Mouse (Mus musculus) liver, embryonic 14.5 days (tissue): ENCODE results near the gene Wdr26. TPM values are rescaled to one million over a fixed set of nuclear protein-coding genes. Genes with fewer than 3 reads are reported as not detected.

ENCODE experiments used
- ATAC-seq: fragments of 200-750 bp; cut with Nextera tagmentation; 2 replicates; pipeline ENCODE4 v1.8.0; 2017; ENCODE audit warnings: moderate number of reproducible peaks, mild to moderate bottlenecking, moderate library complexity; ENCODE audit not compliant: insufficient read depth
- DNase-seq, 3 experiments: peaks; one replicate each; pipeline ENCODE4 v3.0.0-alpha.2; 2012 to 2013; ENCODE audit warnings: low read depth in 3 of 3, low spot score in 3 of 3
- H3K27ac ChIP-seq: fragments of 300-500 bp; sonication (generic); 2 replicates; pipeline ENCODE4 v1.5.1; 2014; ENCODE audit warnings: moderate library complexity, mild to moderate bottlenecking, control low read depth, inconsistent platforms
- H3K27me3 ChIP-seq: fragments of 300-500 bp; sonication (generic); 2 replicates; pipeline ENCODE4 v1.6.1; 2014; ENCODE audit warnings: mild to moderate bottlenecking, low read length, moderate library complexity; ENCODE audit not compliant: control insufficient read depth, insufficient read depth
- H3K36me3 ChIP-seq: fragments of 300-500 bp; sonication (generic); replicated peaks from 2 replicates; pipeline ENCODE4 v1.6.1; 2014; ENCODE audit warnings: low read depth; ENCODE audit not compliant: control insufficient read depth, insufficient read depth
- H3K4me1 ChIP-seq, 2 experiments: fragments of 200-500 bp in 1 of 2; fragments of 300-500 bp in 1 of 2; sonication (generic) in 1 of 2; replicated peaks; 2 replicates each; pipeline ENCODE4 v1.6.1; 2012 to 2014; ENCODE audit warnings: antibody characterized with exemption in 1 of 2, inconsistent platforms in 1 of 2, low read length in 1 of 2; ENCODE audit not compliant: control insufficient read depth in 2 of 2, insufficient read depth in 2 of 2
- H3K4me2 ChIP-seq: fragments of 300-500 bp; sonication (generic); 2 replicates; pipeline ENCODE4 v1.6.1; 2014; ENCODE audit warnings: low read depth, mild to moderate bottlenecking, control low read depth, moderate library complexity
- H3K4me3 ChIP-seq, 2 experiments: fragments of 200-500 bp in 1 of 2; fragments of 300-500 bp in 1 of 2; sonication (generic) in 1 of 2; 2 replicates each; pipeline ENCODE4 v1.5.1; 2012 to 2014; ENCODE audit warnings: low read depth in 2 of 2, low read length in 2 of 2, mild to moderate bottlenecking in 2 of 2, control low read depth in 1 of 2, inconsistent platforms in 1 of 2, moderate library complexity in 1 of 2; ENCODE audit not compliant: insufficient read depth in 1 of 2
- H3K9ac ChIP-seq: fragments of 300-500 bp; sonication (generic); replicated peaks from 2 replicates; pipeline ENCODE4 v1.6.1; 2014; ENCODE audit warnings: mild to moderate bottlenecking, control low read depth, moderate library complexity
- H3K9me3 ChIP-seq: fragments of 300-500 bp; sonication (generic); 2 replicates; pipeline ENCODE4 v1.6.1; 2016; ENCODE audit warnings: low read length, mixed read lengths; ENCODE audit not compliant: control insufficient read depth
- CTCF ChIP-seq: IDR thresholded peaks from 2 replicates; pipeline ENCODE4 v1.5.1; 2016; ENCODE audit warnings: antibody characterized with exemption, low read depth, control low read depth
- EP300 ChIP-seq: IDR thresholded peaks from 2 replicates; pipeline ENCODE4 v1.6.1; 2016; ENCODE audit warnings: antibody characterized with exemption, low read depth
- WGBS: fragments of 180-500 bp; shearing (Covaris S2); extraction: QIAGEN DNeasy Blood & Tissue Kit; methylation state at CpG from one replicate; pipeline ENCODE4 v1.1.7; 2014; ENCODE audit not compliant: insufficient replicate concordance; 5-methylcytosine and 5-hydroxymethylcytosine counted together
- polyA plus RNA-seq, 2 experiments: library from polyadenylated mRNA; depleted of rRNA in 1 of 2; stranded (reverse) in 1 of 2; unstranded in 1 of 2; fragments of >200 nt; fragmentation: Nextera tagmentation in 1 of 2; extraction: Ambion mirVana in 1 of 2; gene quantifications; 2 replicates each; pipeline versions ENCODE4 v1.2.1 to v1.2.3; 2012 to 2014

Wdr26 gene
- polyA plus RNA-seq, 2 experiments: 57.8 to 68.9 TPM

DNA sequence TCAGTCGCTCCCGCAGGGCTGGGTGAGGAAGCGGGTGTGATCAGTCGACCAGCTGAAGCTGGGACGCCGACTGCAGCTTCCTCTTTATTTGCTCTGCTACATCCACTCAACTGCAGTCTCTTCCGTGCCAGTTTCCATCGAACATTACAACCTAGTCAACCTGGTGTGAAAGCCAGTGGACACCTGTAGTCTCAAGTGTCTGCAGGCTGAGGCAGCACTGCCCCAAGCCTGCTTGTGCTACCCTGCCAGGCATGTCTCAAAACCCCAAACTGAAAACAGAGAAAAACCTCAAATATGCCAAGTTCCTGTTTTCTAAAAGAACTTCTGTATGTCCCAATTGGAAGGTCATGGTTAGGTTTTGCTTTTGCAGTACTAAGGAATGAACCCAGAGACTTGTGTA is 41.6 kb downstream of the Wdr26 start:
- no peaks in the 10 kb centered on the region for H3K27me3 ChIP-seq
- no peaks in the 10 kb centered on the region for H3K9me3 ChIP-seq
- no peak overlapping the region for H3K4me2 ChIP-seq
- DNase-seq (no peak), ATAC-seq (no peak)
- H3K36me3 ChIP-seq: peaks cover 49% of the 10 kb centered on the region
- H3K27ac ChIP-seq: no peak overlapping the region; the same call in 1 of the 2 replicates
- WGBS: 15% methylated on average over 8 of the region's 8 CpGs
- no peak overlapping the region for H3K4me3 ChIP-seq
- no peak overlapping the region for H3K9ac ChIP-seq
- no peaks in the 10 kb centered on the region for H3K4me1 ChIP-seq
- no peak for TF ChIP-seq CTCF
- no peak for TF ChIP-seq EP300

DNA sequence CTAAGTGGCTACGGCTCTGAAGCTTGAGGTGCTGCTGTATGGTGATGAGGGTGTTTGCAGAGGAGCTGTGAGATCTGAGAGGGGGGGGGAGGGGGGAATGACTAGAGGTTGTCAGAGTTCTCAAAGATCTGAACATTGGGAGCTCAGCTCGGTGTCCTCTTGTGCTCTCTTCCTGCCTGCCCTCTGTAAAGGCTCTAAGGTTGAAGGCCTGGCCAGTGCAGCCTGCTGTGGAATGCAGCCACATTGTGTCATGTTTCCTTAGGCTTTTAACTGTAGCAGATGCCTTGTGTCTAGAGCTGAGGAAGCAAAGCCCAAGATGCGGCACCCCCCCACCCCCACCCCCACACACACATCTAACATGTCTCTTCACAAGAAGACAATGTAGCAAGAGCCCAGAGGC is 43.4 kb downstream of the Wdr26 start:
- no peak for ATAC-seq
- 71% methylated on average over 3 of the region's 3 CpGs for WGBS

DNA sequence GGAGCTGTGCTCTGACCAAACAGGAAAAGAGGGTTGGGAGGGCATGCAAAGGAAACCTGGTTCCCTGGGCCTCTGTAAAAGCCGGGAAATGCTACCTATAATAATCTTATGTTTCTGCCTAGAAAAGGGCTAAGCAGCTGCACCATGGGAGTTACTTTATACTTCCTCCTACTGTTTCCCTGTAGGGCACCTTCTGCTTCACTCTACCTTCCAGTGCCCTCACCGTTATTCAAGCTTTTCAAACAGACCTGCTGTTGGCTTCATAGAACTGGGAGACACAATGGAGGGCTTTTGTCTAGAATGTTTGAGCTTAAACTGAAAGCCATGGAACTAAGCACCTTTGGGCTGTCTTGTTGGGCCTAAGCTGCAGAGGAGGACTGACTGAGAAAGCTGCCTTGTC is 44.0 kb downstream of the Wdr26 start:
- ATAC-seq (no peak), DNase-seq (no peak)
- TF ChIP-seq CTCF (no peak), EP300 (no peak)
- Histone ChIP-seq H3K27me3 (no peaks in the 10 kb centered on the region), H3K4me2 (no peak overlapping the region), H3K27ac (no peak overlapping the region), H3K9me3 (no peaks in the 10 kb centered on the region), H3K36me3 (peaks cover 36% of the 10 kb centered on the region), H3K4me3 (no peak overlapping the region), H3K4me1 (no peaks in the 10 kb centered on the region), H3K9ac (no peak overlapping the region)
- WGBS: 86% methylated on average over 2 of the region's 2 CpGs

More for the DNA sequence above, 43.4 kb downstream of the Wdr26 start:
- Histone ChIP-seq H3K9me3 (no peaks in the 10 kb centered on the region), H3K27ac (no peak overlapping the region), H3K9ac (no peak overlapping the region), H3K4me3 (no peak overlapping the region), H3K4me1 (no peaks in the 10 kb centered on the region), H3K36me3 (peaks cover 39% of the 10 kb centered on the region), H3K27me3 (no peaks in the 10 kb centered on the region), H3K4me2 (no peak overlapping the region)
- DNase-seq: no peak
- TF ChIP-seq EP300 (no peak), CTCF (no peak)

GRCm38 (mm10) chr1:181151541-181151940 is 60.3 kb downstream of the Wdr26 start:
- H3K4me1 ChIP-seq: peaks cover 16 to 32% of the 10 kb centered on the region in 2 experiments
- ATAC-seq (no peak), DNase-seq (no peak)
- H3K9ac ChIP-seq: peak overlapping the region; percentile 81
- H3K27ac ChIP-seq: no peak overlapping the region
- no peaks in the 10 kb centered on the region for H3K27me3 ChIP-seq
- H3K4me2 ChIP-seq: peak overlapping the region; percentile 69
- H3K36me3 ChIP-seq: no peaks in the 10 kb centered on the region; the same call in 1 of the 2 replicates
- no peaks in the 10 kb centered on the region for H3K9me3 ChIP-seq
- TF ChIP-seq EP300 (no peak), CTCF (no peak)
- peak overlapping the region; percentile 73 to 81 for H3K4me3 ChIP-seq
- WGBS: 32% methylated on average over 5 of the region's 5 CpGs

DNA sequence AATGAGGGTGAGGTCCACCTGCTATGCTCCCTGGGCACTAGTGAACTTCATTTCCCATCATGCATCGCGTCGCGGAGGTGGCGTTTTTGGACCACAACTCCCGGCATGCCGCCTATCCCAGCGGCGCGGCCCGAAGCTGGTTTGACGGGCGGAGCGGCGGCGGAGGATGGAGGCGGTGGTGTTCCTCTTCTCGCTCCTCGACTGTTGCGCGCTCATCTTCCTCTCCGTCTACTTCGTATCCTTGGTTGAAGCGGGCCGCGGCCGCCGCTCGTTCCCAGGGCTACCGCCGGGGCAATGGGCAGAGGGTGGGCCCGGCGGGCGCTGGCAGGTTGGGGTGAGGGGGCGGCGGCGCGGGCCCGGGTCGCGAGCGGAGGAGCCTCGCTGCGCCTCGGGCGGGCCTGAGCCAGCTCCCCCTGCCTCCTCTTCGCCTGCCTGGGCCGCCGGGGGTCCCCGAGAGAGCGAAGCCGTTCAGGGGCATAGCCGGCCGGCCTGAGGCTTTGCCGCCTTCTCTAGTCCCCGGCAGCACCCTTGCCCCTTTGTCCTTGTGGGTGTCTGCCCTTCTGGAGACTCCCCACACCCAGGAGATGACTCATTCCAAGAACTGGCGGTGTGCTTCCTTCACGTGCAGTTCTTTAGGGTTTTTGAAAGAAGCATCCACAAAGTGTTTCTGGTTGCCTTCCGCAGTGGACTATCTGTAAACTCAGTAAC is 60.8 kb downstream of the Wdr26 start:
- no peaks in the 10 kb centered on the region for H3K27me3 ChIP-seq
- DNase-seq (peak; percentile 84 to 86 (median 85)), ATAC-seq (peak; percentile 85)
- peaks cover 20 to 34% of the 10 kb centered on the region in 2 experiments for H3K4me1 ChIP-seq
- under 1% methylated on average over 56 of the region's 59 CpGs for WGBS
- H3K9ac ChIP-seq: peak overlapping the region; percentile 81
- H3K4me2 ChIP-seq: peak overlapping the region; percentile 69
- no peak for TF ChIP-seq CTCF
- no peak for TF ChIP-seq EP300
- H3K36me3 ChIP-seq: no peaks in the 10 kb centered on the region; the same call in 1 of the 2 replicates
- H3K27ac ChIP-seq: peak overlapping the region; percentile 21
- peak overlapping the region; percentile 73 to 81 for H3K4me3 ChIP-seq
- no peaks in the 10 kb centered on the region for H3K9me3 ChIP-seq
